Mouse (Mus musculus) retina, postnatal 7 days (tissue): Measurements from ENCODE around the gene Gm20388.
A peak's percentile ranks its signal among the peaks of the same experiment; 100 is the strongest.

Experiments used
- DNase-seq: peaks from one replicate; pipeline ENCODE4 v3.0.0-alpha.2; 2012; ENCODE audit warnings: low read depth, low spot score

Gene Gm20388

DNA sequence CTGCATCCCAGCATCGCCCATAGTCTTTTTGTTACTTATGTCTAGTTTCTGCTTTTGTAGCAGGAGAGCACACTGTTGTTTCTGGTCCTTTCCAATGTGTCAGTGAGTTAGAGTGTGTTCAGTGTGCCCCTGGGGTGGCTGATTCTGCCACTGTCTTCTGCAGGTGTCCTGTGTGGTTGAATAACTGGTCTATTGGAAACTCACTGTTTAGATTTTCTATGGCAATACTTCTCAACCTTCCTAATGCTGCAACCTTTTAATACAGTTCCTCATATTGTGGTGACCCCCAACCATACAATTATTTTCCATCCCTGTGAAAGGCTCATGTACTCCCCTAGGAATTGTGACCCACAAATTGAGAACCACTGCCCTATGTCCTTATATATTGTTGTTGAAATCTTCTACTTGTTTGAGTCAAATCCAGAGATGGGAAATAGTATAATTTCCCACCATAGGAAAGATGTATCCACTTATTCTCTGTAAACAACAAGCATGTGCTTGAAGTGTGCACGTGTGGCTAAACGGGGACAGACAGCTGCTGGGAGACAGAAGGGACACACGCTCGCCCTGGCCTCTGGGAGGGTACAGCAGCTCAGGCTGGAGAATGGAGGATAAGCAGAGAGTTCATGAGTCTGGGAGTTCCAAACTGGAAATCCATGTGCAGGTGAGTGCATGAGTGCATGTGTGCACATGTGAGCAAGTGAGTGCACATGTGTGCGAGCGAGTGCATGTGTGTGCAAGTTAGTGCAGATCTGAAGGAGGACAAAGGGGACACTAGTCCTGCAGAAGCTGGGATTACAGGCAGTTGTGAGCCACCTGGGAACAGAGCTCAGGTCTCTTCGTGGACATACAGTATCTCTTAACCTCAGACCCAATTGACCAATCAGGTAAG is 1931.7 kb downstream of the Gm20388 start:
- DNase-seq, result no peak

DNA sequence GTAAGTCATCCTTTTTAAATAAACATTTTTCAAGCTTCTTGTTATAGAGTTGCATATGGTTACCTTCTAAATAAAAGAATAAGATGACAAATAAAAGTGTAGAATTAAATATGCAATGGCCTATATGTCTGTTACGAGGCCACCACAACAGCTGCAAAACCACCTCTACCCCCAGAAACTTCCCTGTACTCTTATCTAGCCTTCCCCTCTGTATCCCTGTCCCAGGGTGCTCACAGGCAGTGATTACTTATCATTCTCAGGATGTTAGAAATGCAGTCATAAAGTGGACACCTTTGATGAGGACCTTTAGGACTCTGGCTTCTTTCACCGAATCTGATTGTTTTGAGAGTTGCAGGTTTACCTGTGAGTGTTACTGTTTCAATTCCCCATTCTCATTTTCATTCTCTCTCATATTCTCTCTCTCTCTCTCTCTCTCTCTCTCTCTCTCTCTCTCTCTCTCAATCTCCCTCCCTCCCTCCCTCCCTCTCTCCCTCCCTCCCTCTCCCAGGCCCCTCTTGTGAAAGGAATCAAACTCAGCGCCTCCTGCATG is 1932.6 kb downstream of the Gm20388 start:
- no peak for DNase-seq

DNA sequence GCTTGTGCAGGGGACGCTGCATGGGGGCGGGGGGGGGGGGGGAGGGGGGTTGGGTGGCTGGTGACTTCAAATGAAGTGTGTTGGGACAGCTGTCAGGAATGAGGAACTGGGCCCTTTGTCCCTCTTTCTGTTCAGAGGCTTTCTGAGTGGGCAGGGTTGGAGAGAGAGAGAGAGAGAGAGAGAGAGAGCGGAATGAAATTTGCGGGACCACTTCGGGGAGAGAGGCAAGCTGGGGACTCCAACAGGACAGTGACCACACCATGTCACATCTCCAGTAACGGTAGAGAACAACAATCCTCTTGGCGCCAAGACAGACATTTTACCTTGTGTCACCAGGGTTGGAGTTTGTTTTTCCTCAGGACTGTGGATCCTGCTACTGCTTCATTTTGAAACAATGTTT is 1934.1 kb downstream of the Gm20388 start:
- DNase-seq, result no peak

DNA sequence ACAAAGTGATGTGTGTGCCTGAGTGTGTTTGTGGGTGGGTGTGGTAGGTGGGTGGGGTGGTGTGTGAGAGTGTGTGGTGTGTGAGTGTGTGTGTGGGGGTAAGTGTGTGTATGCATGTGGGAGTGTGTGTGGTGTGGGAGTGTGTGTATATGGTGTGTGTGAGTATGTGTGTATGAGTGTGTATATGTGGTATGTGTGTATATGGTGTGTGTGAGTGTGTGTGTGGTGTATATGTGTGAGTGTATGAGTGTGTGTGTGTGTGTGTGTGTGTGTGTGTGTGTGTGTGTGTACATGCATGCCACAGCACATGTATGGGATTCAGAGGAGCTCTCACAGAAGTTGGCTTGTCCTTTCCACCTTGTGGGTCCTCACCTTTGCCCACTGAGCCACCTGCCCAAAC is 1936.2 kb downstream of the Gm20388 start:
- DNase-seq, result no peak

DNA sequence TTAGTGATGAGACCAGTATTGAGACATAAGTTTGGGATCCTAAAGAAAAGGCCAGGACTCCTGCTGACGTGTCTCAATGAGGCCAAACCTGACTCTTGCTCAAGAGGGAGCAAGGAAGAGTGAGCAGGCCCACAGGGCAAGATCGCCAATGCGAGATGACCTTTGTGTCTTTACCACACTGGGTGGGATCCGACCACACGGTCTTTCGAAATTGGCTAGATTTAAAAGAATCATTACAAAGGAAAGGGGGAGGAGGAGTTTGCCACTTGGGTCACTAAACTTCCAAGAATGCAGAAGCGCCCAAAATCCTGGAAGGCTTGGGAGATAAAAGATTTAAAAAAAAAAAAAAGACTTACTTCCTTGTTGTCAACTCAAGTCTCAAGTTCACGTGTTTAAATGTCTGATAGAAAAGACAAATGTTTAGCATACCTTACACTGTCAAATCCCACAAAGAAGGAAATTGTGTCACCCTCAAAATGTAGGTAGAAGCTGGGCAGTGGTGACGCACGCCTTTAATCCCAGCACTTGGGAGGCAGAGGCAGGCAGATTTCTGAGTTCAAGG is 1936.7 kb downstream of the Gm20388 start:
- DNase-seq, result no peak

DNA sequence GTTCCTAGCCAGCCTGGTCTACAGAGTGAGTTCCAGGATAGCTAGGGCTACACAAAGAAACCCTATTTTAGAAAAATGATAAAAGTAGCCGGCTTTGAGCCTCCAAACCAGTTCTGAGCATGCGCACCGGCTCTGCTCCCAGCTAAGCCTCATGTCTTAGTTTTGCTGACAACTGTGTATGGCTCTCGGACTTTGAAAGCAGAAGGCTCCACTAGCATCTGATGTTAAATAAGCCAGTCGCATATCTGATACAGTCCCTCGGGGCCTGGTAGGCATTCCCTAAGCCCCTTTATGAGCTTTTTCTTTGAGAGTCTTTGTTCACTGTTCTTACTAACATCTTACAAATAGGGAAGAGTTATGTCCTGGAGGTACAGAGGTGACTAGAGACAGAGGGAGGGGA is 1937.3 kb downstream of the Gm20388 start:
- no peak for DNase-seq

DNA sequence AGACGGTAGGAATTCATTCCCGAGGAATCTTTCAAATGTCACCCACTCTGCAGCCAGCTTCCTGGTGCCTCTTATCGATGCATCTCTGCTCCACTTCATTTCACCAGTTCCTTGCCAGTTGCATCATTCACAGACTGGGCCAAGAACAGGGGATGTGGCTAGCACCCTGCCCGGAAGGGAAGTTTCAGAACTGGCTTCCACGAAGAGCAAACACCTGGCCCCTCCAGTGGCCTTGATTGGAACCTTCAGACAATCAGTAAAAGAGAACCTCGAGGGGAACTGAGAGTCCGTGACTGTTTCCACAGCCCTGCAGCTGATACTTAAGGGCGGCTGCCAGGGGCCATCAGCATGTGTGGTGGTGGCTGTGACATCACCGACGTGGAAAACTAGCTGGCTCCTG is 1937.9 kb downstream of the Gm20388 start:
- DNase-seq, result no peak

DNA sequence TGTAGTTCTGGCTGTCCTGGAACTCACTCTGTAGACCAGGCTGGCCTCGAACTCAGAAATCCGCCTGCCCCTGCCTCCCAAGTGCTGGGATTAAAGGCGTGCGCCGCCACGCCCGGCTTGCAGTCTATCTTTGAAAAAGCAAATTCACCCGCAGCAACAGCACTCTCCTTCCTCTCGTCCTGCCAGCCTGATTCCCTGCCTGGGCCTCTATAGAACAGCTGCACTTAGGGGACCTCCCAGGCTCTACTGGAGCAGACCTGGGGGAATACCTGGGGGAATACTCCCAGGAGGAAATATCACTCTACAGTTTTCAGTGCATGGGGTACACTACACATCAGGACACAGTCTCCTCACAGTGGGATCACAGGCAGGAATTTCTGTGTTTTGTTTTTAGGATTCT is 1938.7 kb downstream of the Gm20388 start:
- no peak for DNase-seq

DNA sequence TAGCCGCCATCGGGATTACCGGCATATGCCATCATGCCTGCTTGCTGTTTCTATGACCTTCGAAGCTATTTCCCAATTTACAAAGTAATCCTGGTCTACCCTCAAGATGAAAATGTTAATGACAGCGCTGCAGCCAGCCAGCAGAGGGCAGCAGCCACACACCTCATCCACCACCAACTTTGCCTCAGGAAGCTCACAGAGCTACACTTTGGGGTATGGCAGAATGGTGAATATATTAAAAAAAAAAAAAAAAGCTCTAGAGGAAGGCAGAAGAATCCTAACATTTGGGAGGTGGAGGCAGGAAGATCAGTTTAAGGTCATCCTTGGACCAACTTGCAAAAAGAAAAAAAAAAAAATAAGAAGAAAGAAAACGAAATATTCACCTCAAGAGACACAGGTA is 1939.4 kb downstream of the Gm20388 start:
- peak; percentile 46 for DNase-seq

DNA sequence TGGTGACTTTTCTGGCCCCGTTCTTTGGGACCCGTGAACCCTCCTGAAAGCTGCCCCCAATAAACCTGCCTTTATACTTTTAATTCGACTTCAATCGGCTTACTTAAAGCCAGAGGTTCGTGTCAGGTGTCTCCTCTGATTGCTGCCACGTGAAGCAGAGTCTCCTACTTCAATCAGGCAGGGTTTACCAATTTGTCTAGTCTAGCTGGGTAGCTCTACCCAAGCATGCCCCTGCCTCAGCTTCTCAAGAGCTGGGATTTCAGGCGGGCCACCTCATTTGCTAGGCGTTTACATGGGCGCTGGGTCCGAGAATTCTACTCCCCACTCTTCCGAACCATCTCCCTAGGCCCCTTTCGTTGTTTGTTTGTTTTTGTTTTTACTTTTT is 1939.8 kb downstream of the Gm20388 start:
- no peak for DNase-seq

DNA sequence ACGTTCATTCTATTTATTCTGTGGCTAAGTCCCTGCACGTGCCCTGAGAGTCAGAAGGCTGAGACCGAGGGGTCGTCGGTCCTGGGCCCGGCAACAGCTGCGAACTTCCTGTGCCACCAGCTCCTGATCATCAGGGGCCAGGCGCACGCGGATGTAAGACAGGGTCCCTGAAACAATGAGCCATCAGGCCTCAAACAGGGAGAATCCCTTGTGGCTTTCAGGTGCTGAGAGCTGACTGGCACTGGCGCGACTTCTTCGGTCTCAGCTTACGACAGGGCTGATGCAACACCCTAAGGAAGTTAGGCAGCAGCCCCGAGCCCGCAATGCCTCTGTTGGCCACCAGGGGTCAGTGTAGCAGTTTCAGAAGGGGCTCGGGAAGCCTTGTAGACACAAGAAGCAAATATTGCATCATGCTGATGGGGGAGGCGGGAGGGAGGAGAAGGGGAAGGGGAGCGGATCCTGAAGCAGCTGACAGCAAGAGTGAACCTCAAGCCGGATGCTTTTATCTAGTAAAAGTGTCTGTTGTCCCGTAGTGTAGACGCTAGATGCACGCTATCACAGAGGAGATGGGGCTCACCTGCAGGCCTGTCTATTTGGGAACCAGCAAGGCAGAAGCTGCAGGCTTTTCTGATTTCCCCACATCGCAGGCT is 1940.3 kb downstream of the Gm20388 start:
- DNase-seq, result peak; percentile 92

DNA sequence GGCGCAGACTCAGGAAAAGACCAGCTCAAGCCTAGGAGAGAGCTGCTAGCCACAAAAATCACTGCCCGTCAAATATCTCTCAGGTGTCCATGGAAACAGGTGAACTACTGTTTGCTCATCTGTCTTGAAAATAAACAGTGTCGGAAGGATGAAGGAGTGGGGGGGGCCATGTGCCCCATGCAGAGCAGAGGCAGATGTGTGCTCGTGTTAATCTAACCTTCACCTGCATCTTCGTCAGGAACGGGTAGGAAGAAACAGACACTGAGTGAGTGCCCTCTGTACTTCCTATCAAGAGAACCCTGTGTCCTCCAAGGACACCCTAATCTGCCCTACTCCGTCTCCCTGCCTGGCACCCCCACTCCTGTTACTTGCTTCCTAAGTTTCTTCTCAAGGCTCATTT is 1941.1 kb downstream of the Gm20388 start:
- DNase-seq, result no peak

DNA sequence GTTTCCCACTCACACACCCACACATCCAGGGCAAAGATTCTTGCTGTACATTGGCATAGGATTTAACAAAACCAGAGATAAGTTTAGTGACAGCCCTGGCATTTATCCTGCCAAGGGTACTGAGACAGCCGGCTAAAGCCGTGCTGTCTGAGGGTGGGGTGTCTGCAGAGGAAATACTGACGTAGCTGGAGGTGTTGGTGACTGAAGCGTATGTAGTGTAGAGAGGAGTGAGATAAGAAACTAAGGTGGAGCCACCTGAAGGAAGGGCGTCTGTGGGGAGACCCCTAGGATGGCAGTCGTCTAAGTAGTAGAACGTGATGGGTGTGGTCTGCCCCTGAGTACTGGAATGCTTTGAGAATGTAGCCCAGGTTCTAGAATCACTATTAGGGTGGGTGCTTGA is 1941.8 kb downstream of the Gm20388 start:
- DNase-seq, result no peak

DNA sequence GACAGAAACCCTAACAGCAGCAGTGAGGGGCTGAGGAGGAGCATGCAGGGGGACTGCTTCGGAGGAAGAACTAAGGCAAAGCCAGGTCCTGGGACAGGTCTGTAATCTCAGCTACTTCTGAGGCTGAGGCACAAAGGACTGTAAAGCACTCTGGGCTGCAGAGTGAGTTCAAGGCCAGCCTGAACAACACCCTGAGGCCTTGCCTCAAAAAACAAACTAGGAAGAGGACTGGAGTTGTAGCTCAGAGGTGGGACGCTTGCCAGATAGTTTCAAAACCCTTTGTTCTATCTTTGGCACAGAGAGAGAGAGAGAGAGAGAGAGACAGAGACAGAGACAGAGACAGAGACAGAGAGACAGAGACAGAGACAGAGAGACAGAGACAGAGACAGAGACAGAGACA is 1942.9 kb downstream of the Gm20388 start:
- DNase-seq, result no peak

DNA sequence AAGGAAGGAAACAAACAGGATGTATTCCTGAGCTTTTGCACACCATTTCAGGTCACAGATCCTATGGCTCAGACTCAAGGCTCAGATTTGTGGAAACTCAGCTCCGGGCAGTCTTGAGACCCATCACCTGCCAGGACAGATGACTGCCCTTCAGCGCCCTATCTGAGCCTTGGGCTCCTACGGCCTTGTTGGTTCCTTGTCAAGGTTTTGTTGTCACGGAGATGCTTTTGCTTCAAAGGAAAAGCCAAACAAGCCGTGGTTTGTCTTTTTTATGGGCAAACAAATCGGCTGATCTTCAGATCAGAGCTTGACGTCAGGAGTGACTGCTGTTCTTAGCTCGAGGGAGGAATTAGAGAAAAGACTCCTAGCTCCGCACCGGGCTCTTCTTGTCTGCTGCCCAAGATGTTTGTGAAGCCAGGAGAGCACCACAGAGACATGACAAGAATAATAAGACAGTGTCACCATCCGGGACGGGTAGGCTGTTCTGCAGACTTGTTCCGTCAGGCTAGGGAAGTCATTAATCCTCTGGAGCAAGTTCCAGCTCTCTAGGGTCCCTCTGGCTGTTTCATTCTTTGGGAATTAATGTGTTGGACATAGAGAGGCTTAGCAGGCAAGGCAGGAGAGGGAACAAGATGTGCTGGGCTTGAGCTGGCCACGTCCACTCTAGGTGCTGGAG is 1945.6 kb downstream of the Gm20388 start:
- no peak for DNase-seq

DNA sequence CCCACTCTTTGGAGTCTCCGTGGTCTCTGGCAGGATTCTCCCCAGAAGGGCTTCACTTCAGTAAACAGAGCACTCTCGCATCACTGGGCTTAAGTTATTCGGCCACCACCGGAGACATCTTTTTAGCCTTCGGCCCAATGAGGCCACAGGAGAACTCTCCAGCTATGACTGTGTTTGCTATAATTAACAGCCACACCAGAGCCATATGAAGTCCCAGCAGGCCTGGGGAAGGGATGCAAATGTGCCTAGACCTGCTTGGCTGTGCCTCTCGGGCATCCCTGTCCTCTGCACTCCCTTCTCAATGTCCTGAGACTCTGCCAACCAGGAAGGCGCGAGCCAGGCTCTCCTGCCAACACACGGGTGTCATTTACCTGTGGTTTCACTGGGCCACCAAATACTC is 1946.7 kb downstream of the Gm20388 start:
- no peak for DNase-seq

DNA sequence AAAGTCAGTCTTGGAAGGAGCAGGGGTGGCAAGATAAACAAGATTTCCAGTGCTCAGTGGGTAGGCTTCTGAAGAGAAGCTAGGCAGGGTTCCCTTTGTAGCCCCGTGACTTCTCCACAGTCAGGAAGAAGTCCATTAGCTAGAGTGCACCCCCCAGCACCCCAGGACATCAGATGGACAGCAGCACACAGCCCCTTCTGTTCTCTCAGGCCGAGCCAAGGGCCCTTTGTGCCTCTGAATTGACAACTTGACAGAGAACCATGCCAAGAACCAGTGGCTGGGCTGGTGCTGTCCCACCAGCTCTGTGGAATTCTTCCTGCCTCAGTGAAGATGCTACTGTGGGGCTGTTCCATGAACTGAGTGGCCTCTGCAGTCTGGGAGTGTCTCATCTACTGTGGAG is 1947.1 kb downstream of the Gm20388 start:
- no peak for DNase-seq

DNA sequence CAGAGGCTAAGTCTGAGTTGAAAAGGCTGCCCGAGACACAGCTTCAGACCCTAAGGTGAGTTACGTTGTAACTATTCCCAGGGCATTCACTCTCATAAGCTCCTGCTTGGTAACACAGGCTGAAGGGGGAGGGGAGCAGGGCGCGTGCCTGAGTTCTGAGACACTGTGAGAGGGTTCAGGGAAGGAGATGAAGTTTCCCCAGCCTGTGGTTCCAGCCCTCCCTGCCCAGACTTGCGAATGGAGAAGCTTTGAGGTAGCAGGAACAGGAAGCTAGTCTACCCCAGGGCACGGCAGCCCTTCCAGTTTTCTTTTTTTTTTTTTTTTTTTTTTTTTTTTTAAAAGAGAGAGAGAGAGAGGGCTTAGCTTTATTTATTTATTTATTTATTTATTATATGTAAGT is 1950.6 kb downstream of the Gm20388 start:
- DNase-seq, result no peak

DNA sequence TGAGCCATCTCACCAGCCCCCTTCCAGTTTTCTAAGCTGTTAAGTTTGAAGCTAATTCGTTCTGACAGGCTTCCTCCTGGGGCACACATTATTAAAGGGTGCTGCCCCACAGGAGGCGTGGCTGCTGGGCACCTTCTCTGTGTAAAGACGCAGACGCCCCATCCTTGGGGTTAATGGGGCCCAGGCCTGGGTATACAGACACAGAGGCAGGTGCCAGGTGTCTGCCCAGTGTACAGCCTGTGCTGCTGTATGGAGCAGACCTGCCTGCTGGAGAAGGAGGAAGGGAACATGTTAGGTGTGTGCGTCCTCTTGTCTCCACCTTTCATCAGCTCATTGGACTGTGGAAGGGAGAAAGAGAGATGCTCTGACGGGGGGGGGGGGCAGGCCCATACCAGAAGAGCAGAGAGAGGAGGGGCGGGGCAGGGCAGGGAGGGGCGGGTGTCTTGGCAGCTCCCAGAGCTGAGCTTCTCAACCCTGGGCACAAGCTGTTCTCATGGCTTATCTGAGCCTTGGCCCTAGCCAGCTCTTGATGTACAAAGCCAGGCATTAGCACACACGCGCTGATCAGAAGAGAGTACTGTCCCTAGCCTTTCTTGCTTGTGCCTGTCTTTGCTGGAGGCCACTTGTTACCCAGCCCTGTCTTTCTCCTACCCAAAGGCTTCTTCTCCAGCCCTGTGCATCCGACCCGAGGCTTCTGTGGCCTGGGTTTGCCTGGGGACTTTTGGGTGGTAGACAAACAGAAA is 1951.3 kb downstream of the Gm20388 start:
- DNase-seq, result peak; percentile 67

DNA sequence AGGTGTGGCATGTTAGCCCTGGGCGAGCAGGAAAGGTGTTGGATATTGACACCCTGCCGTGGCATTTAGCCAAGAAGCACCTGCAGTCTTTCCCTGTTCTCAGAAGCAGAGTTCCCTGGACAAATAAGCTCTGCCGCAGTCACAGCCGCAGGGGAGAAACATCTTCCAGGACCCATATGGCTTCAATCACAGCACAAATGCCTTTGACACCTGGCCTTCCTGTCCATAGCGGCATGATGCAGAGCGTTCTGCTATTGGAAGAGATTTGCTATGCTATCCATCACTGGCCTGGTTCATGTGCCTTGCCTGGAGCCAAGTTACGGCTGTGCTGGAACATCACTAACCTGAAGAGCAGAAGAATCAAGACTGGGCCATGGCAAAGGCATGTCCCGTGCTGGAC is 1954.7 kb downstream of the Gm20388 start:
- no peak for DNase-seq

DNA sequence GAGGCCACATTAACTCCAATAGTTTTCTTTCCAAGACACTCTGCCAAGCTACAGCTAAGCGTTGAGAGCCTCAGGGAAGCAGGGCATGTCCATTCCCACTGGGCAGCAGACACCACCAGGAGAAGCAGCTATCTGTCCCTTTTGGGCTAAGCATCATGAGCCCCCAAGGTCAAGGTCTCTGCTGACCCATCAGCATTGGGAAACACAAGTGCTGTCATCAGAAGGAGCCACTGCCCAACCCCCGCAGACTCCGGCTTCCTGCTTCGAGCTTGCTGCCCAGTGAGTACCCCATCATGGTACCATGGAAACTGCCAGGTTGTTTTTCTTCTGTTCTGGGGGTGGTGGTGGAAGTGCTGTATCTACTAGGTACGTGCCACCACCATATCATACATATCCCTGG is 1957.6 kb downstream of the Gm20388 start:
- no peak for DNase-seq
